Mouse (Mus musculus): ENCODE results near the gene Tectb. TPM values are rescaled to one million over a fixed set of nuclear protein-coding genes. Genes with fewer than 3 reads are reported as not detected.

Tectb gene
- total RNA-seq, 2 experiments from 2014 or later, result not detected

Other genes starting within 250 kb of the Tectb start
- gene Gpam, start 53.5 kb upstream of the Tectb start, total RNA-seq (2015), result 1.7 and 1.8 TPM in 2 replicates
- 4.4 and 9.3 TPM in 2 replicates for gene Gpam, start 53.5 kb upstream of the Tectb start, total RNA-seq (2017)
- gene Gucy2g, start 60.5 kb downstream of the Tectb start, total RNA-seq (2015), result not detected in 2 replicates
- gene Gucy2g, start 60.5 kb downstream of the Tectb start, total RNA-seq (2017), result not detected in 2 replicates
- 66.8 and 92.8 TPM in 2 replicates for gene Acsl5, start 71.2 kb downstream of the Tectb start, total RNA-seq (2015)
- gene Acsl5, start 71.2 kb downstream of the Tectb start, total RNA-seq (2017), result 93.0 and 99.7 TPM in 2 replicates
- 30.1 and 35.1 TPM in 2 replicates for gene Zdhhc6, start 135.3 kb downstream of the Tectb start, total RNA-seq (2015)
- gene Zdhhc6, start 135.3 kb downstream of the Tectb start, total RNA-seq (2017), result 31.8 and 42.7 TPM in 2 replicates
- 20.9 and 23.0 TPM in 2 replicates for gene Vti1a, start 135.6 kb downstream of the Tectb start, total RNA-seq (2015)
- 31.7 and 34.3 TPM in 2 replicates for gene Vti1a, start 135.6 kb downstream of the Tectb start, total RNA-seq (2017)

Data from megakaryocyte, adult 5-6 weeks (primary cell).